Mouse (Mus musculus) retina, postnatal 1 day (tissue): ENCODE results near the gene 4931409K22Rik.
A peak's percentile ranks its signal among the peaks of the same experiment; 100 is the strongest.

ENCODE experiments used
- DNase-seq: peaks from one replicate; pipeline ENCODE4 v3.0.0-alpha.2; 2012

4931409K22Rik gene

DNA sequence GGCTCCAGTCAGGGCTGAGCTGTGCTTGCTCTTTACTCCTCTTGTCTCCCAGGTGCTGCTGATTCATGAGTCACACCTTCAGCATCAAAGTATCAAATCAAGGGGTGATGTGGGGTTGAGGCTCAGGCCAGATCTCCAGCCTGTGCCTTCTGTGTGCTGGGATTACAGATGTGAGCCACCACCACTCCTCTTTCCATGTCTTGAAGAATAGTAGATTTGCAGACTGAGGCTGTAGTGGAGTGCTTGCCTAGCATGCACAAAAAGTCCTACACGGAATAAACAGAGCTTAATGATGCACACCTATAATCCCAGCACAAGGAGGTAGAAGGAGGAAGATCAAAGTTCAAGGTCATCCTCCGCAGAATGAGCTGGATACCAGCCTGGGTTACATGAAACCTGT, at the start of gene 4931409K22Rik:
4931409K22Rik (minus strand) TSS at position 101 of the 400 bp plus-strand sequence.
- no peak for DNase-seq

DNA sequence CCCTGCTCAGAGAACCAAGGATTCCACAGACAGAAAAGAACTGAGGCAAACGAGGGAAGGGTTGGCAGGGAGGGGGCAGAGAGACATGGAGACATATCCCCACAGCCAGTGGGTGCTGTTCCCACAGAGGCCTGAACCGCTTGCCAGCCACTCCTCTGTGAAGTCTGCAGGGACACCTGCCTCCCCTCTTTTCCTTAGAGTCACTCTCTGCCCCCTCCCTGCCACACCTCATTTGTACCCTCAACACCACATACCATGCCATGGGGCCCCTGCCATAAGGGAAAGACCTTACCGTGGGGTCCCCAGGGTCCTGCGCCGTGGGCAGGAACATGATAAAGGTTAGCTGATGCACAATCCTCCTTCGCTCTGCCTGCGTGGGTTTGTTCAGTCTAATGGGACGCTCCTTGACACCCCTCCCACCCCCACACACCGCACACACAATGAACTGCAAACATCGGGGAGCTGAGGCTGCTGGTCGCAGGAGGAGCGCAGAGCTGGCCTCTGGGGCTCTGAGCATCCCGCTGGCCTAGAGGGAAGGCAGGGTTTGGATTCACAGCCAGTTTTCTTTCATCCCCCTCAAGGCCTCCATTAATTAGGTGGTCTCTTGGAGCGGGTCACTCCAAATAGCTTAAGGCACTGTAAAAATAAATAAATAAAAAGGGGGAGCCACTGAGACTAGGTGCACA, 49.5 kb upstream of the 4931409K22Rik start:
- DNase-seq = peak; percentile 49

DNA sequence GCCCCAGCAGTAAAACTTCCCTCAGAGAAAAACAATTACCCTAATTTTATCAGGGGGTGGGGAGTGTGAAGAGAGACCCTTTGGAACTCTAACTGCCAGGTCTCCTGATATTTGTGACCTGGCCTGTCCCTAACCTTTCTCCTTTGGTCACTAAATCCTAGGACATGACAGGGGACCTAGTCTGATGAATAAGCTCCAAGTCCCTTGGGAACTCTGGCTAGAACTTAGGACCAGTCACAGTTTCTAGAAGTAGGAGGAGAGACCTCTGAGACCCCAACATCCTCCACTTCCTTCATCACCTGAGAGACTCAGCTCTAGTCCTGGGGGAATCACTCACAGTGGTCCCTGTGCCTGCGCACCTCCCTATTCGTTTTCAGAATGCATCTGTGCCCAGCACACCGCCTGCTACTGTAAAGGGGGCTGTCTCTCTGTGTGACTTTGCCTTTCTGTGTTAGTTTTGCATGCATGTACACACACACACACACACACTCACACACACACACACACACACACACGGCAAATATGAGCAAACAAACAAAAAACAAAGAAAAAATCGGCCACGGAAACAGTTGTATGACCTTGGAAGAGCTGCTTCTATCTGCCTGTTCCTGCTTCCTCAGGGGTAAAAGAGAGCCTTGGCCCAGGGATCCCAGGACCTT, 48.8 kb upstream of the 4931409K22Rik start:
- DNase-seq = no peak

DNA sequence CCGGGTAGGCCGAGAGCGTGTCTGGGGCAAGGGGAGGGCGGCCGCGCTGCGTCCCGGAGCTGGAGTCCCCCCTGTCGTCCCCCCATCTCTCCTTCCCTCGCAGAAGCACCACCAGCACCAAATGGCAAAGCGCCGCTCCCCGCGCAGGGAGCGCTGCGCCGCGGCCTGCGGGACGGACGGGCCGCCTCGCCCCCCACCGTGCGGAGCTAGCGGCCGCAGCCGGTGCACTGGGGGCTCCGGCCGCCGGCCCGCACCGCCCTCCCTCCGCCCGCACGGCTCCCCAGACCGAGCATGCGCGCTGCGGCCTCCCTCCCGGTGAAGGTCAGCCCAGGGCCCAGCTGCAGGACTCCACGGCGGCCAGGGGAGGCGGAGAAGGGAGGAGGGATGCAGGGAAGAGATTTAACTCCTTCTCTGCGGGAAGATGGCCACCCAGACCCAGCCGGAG, 48.1 kb upstream of the 4931409K22Rik start:
- DNase-seq = peak; percentile 96

DNA sequence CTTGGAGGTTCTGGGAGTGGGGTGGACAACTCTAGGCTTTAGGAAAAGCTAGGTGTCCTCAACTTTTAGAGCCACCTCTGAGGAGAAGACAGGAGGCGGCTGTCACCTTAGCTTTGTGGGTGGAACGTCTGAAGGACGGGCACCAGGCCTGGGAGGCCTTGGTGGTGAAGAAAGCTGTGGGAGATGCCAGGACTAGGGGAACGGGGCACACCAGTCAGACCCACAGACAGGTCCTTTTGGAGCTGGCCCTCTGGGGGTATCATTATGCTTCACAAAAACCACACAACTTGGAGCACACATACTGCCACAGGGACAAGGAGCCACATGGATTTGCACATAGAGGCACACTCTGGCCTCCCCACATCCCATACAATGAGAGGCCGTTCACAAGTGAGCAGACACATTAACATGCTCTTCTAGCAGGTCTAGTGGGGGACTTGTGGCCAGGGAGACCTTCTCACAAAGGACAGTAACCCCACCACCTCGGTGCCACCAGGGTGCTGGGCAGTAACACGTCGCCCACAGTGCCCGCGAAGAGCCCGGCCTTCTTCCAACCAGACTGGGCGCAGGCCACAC, 47.6 kb upstream of the 4931409K22Rik start:
- DNase-seq = no peak

DNA sequence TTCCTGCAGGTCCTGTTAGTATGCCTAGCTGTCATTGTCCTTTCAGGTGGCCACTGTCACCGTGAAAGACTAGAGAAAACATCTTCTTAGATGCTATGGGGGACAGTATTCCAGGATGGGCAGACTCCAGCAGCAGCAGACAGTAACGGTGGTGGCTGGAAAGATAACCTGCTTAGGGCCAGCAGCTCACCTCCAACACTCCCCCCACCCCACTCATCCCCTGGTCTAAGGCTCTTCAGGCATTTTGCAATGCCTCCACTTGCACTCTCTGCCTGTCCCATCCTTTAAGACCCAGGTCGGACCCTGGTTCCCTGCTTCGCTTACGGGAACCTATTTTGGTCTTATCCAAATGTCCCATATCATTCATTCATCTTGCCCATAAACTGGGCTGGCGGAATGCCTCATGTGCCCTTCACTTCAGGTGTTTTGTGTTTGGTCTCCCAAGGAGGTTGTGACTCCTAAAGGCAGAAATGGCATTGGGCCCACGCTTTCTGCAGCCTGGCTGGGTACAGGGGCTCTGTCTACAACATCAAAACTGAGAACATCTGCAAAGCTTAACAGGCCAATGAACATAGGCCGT, 46.9 kb upstream of the 4931409K22Rik start:
- no peak for DNase-seq

DNA sequence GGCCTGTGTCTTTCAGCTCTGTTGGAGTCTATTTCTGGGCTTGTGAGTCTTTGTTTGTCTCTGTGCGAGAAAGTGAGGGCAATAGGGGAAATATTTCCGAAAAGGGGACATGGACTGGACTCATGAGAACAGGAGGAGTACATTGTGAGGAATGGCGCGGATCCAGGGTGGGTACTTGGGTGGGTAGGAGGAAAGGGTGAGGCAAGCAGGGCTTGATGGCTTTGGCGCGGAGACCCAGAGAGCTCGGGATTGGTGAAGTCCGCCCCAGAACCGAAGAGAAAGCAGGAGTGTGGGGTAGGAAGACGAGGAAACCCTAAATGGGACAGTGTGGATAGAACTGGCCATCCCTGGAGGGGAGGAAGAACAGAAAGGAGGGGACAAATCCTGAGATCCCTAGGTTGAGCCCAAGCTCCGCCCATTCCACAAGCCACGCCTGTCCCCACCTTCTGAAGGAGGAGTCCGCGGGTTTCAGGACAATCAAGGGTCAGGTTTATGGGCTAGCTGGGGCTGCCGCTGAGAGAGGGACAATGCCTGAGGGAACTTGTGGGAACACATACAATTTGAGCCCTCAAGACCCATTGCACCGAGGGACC, 46.2 kb upstream of the 4931409K22Rik start:
- DNase-seq = peak; percentile 85

DNA sequence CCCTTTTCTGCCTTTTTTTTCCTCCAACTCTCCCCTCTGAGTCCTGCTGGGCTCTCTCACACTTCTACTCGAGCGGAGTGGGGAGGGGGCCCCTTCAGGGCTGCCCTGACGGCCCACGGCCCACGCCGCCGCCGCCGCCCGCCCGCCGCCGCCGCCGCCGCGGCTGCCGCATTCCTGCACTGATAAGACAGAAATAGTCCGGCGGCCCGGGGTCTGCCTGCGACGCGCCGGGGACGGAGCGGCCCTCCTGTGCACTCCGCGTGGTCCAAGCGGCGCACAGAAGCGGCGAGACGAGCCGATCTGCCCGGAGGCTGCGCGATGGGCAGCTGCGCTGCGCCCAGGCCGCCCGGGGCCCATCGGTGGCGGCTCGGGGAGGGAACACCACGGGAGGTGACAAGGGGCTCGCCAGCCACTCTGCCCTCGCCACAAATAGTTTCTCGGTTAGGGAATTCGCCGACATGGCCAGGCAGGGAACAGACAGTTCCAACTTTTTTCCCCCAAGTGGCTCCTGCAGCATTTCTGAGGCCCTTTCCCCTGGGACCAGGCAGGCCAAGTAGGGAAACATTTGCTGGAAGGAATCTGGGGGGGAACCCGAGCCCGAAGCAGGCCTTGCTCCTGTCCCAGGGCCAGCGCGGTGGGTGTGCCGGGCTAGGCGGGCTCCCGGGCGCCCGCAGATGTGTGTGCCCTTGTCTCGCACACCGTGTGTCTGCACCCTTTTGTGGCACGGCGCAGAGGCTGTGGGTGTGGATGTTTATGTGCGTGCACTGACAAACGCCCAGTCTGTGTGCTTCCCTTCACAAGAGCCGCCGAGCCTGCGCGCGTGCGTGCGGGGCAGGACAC, 45.5 kb upstream of the 4931409K22Rik start:
- DNase-seq = peak; percentile 88

DNA sequence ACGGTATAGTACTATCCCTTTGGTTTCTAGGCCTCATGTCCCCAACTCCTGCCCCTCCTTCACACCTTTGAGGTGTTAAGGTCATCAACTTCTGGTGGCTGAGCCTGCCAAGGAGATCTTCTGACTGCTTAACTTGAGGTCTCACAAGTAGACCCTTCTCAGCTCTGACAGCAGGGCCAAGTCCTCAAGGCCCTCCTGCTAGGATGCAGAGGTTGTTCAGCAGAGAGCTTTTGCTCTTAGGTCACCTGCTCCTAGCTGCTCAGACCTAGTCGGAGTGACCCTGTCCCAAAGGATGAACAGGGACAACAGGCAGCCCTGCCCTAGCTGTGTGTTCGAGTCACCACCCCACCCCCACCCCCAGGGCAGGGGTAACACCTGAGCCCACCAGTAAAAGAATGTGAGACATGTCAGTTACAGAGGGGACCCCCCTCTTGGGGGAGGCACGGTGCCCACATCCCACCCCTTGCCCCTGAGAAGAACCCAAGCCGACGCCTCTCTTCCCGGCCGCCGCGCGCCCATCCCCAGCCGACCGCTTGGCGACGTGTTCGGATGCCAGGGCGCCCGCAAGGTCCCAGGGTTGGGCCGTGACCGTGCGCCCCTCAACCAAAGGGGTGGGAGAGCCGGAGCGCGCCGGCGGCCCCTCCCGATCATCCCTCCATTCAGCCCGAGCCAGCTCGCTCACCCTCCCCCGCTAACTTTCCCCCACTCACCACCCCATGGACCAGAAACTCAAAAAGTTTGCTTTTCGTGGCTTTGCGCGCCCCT, 44.6 kb upstream of the 4931409K22Rik start:
- DNase-seq = peak; percentile 11

DNA sequence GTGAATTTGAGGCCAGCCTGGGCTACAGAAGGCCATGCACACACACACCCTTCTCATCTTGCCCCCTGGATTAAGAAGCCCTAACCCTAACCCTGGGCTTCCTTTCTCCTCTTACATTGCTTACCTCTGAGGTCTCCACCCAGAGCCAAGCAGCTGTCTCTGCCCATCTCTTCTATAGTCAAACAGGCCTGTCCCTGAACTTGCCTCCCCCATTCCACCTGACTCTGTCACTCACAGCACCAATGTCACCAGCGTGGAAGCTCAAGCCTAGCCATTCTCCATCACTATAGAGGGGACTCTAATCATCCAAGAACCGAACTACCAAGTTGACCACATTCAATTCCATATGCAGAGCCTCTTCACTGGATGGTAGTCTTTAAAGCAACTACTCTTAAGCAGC, 43.6 kb upstream of the 4931409K22Rik start:
- DNase-seq = no peak

DNA sequence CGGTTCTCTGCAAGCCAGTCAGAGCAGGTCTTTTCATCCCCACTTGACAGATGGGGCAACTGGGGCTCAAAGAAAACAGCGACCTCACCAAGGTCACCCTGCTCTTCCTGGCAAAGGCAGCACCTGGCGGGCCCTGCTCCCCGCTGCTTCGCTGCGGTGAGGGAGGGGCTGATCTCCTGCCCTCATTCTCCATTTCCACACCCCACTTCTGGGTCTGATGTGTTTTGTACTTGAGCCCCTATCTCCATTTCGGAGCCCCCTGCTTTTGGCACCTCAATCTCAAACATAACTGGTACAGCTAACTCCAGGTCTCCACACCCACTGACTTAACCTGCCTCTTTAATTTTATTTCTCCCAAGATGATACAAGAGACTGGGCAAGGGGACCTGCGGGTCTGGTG, 42.5 kb upstream of the 4931409K22Rik start:
- no peak for DNase-seq

DNA sequence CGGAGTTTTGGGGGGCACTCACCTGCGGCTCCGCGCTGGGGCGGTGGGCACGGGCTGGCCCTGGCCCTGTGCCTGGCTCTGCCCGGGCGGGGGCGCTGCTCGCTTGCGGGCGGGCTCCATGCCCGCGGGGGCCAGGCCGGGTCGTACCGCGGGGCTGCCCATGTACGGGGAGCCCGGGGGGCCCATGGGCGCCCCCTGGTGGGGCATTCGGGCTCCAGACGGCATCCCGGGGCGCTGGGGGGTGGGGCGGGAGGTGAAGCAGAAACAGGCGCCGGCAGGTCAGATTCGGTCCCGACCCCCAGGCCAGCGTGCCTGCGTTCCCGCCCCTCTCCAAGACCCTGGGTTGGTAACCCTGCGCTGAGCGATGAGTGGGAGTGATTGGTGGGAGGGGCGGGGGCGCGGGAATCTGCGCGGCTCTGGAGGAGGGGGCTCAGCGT, 42.0 kb upstream of the 4931409K22Rik start:
- peak; percentile 76 for DNase-seq

DNA sequence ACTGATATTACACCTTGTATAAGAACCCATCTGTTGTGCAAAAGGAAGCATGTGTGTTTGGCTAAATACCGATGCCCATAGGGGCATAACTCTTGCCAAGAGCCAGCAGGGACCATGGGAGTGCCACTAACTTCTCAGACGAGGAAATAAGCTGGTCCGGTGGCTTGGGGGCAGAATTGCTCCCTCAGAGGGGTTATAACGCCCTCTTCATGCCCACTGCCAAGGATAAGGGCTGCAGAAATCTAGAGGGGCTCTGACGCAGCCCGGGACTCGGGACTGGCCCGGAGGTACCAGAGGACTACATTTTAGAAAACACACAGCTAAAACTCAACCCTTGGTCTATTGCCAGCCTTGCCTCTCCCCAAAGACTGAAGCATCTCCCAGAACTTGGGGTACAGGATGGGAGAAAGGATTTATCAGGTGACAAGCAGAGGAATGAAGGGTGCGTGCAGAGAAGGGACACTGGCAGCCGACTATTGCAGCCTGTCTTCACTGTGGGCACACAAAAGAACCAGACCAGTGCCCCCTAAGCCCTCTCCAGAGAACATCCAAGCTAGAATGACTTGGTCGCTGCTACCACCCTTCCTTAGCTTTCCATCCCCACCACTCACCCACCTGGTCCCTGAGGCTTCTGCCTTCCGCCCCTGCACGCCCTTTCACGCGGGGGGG, 41.4 kb upstream of the 4931409K22Rik start:
- peak; percentile 11 for DNase-seq

DNA sequence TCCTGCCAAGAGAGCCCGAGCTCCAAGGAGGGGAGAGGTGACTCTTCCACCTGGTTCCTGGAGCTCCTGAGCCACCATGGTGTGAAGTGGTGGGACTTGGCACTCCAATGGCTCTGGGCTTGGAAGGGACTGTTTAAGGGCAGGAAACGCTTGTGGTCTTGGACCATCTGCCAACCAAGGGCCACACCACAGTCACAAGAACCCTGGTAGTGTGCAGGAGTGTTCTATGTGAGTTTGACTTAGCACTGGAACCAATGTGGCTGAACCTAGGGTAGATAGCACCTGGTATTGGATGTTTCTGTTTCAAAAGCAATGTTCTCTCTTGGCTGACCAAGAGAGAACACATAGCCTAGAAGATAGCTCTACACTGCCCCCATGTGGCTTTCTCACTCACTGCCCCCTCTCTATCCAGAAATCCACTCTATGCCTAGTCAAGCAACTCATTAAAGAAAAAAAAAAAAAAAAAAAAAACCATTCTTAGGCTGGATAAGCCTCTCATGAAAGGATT, 40.7 kb upstream of the 4931409K22Rik start:
- DNase-seq = peak; percentile 89

DNA sequence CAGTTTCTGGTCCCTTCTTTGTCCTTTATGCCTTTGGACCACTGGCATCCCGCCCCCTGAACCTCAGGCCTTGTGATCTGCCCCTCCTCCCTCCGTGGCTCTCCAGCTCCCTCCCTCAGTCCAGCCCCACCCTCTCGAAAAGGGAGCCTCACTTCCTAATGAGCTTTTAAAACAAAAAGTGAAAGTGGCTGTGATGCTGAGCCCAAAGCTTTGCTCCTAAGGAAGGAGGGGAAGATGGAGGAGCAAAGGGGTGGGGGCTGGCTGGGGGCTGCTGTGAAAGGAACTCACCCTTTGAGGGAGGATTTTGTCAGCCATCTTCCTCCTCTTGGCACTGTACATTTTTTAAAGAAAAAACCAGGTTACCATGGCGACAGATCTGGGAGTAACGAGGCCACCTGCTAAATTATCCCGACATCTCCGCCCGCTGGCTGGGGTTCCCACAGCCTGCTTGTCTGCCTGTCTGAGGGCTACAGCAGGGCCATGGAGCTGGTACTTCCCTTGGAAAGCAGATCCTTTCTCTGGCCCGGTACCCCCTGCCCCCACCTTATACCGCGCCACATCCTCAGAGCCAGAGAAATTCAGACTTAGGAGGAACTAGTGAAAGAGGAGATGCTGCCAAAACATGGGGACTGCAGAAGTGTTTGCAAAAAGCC, 40.0 kb upstream of the 4931409K22Rik start:
- peak; percentile 53 for DNase-seq

DNA sequence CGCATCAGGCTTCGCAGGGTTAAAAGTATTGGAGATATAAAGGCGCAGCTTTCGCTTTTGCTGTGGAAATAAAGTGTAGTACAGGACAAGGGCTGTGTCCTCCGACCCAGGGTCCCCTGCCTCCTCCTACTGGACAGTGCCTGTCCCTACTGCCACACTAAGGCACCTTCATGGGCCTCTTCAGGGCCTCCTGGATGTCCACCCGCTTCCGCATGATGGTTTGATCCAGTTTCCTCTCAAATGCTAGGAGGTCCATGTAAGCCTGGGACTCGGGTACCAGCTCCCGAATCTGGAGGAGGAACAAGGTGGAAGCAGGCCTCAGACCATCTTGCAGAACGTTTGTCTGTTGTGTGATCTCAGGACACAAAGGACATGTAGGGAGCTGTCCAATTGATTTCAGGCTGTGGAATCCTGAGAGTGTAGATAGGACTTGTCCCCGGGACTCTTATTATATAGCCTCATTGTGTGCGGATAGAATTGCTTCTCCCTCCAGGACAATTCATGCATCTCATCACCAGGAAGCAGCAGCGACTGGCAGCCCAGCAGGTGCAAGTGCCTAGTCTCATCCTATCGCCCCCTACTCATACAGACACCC, 39.3 kb upstream of the 4931409K22Rik start:
- peak; percentile 16 for DNase-seq

DNA sequence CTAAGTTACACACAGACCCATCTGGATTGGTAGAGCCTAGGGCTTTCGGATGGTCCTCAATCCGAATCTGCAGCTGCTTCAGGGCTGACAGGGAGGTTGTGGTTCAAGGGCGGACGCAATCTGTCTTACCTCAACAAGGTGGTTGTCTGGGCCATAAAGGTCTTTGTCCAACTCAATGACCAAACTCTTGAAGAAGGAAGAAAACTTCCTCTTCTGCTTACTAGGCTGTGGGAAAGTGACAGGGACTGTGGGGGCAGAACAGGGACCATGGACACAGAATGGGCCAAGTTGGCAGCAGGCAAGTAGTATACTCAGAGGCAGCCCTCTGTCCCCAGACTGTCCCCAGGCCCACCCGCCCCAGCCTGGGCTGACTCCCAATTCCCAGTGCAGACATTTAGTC, 38.7 kb upstream of the 4931409K22Rik start:
- DNase-seq = no peak

DNA sequence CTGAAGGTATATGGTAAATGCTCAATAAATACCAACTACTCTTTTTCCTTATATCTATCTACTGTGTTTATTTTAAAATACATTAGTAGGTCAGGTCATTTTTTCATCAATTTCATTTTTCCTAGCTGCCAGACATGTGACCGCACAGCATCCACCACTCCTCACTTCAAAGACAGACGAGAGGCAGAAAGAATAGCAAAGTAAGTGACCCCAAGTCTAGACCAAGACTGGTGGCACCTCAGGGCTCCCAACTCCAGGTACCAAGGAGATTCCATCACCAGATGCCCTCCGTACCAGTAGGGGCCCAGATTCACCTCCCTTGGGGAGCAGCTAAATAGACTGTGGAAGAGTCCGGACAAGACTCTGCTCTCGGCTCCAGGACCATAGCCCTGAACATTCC, 37.7 kb upstream of the 4931409K22Rik start:
- no peak for DNase-seq

DNA sequence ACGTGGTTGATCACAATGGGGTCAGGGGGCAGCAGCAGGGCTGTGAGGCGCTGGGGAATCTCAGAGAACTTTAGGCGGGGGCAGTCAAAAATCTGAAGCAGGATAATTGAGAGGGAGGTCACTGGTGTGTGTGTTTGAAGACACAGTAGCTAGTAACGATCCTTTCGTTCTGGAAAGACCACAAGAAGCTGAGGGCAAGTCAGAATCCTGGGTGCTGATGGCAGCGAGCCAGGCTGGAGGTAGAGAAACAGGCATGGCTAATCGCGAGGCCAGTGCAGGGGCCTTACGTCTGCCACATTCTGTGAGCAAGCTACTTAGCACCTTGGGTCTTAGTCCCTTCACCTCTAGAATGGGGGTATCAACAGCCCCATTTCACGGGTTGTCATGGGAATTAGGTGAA, 37.3 kb upstream of the 4931409K22Rik start:
- no peak for DNase-seq

DNA sequence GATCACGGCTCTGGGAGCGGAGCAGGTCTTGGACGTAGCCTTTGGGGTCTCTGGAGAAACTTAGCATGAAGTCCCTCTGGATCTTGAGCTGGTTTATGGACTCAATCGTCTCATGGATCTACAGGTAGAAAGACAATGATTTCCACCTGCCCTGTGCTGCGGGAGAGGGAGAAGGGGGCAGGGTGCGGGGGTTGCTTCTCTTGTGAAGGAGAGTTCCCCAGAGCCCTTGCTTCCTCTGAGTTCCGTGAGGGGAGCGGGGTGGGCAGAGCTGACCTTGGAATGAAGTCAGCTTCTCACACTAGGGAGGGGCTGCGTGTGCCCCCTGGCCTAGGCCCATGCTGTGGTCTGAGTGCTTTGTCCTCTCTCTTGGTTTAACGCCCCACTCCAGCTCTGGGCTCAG, 36.6 kb upstream of the 4931409K22Rik start:
- DNase-seq = no peak
